Mouse (Mus musculus) liver, embryonic 11.5 days (tissue): Measurements from ENCODE around the gene Olfr458. TPM values are rescaled to one million over a fixed set of nuclear protein-coding genes. Genes with fewer than 3 reads are reported as not detected.

Experiments
- ATAC-seq: fragments of 200-750 bp; cut with Nextera tagmentation; replicated peaks from 2 replicates; pipeline ENCODE4 v1.8.0; 2017; ENCODE audit warnings: moderate number of reproducible peaks, mild to moderate bottlenecking, moderate TSS enrichment, moderate library complexity; ENCODE audit not compliant: low FRiP score
- DNase-seq: peaks from one replicate; pipeline ENCODE4 v3.0.0-alpha.2; 2017; ENCODE audit warnings: low spot score
- H3K27ac ChIP-seq: fragments of 300-500 bp; sonication (generic); 2 replicates; pipeline ENCODE4 v1.5.1; 2014; ENCODE audit warnings: mild to moderate bottlenecking, low read depth, low read length, control low read depth
- H3K27me3 ChIP-seq: fragments of 300-500 bp; sonication (generic); replicated peaks from 2 replicates; pipeline ENCODE4 v1.6.1; 2014; ENCODE audit warnings: low read length, mixed read lengths; ENCODE audit not compliant: control insufficient read depth, insufficient read depth
- H3K36me3 ChIP-seq: fragments of 300-500 bp; sonication (generic); 2 replicates; pipeline ENCODE4 v1.6.1; 2014; ENCODE audit warnings: mild to moderate bottlenecking, low read length, moderate library complexity, mixed read lengths; ENCODE audit not compliant: control insufficient read depth, insufficient read depth
- H3K4me1 ChIP-seq: fragments of 300-500 bp; sonication (generic); replicated peaks from 2 replicates; pipeline ENCODE4 v1.6.1; 2014; ENCODE audit warnings: low read length, mixed read lengths; ENCODE audit not compliant: control insufficient read depth, insufficient read depth
- H3K4me2 ChIP-seq: fragments of 300-500 bp; sonication (generic); 2 replicates; pipeline ENCODE4 v1.6.1; 2014; ENCODE audit warnings: mild to moderate bottlenecking, control low read depth, moderate library complexity
- H3K4me3 ChIP-seq: fragments of 300-500 bp; sonication (generic); 2 replicates; pipeline ENCODE4 v1.5.1; 2014; ENCODE audit warnings: low read depth, low read length, control low read depth
- H3K9ac ChIP-seq: fragments of 300-500 bp; sonication (generic); 2 replicates; pipeline ENCODE4 v1.6.1; 2014; ENCODE audit warnings: low read depth, low read length, control low read depth
- H3K9me3 ChIP-seq: fragments of 300-500 bp; sonication (generic); 2 replicates; pipeline ENCODE4 v1.6.1; 2016; ENCODE audit warnings: low read length, inconsistent platforms, mixed read lengths; ENCODE audit not compliant: control insufficient read depth
- WGBS: fragments of 180-500 bp; shearing (Covaris S2); extraction: QIAGEN DNeasy Blood & Tissue Kit; methylation state at CpG from one replicate; pipeline ENCODE4 v1.1.7; 2014; 5-methylcytosine and 5-hydroxymethylcytosine counted together
- polyA plus RNA-seq: library from polyadenylated mRNA; unstranded; fragments of >200 nt; fragmentation: Nextera tagmentation; extraction: Ambion mirVana; gene quantifications from 2 replicates; pipeline ENCODE4 v1.2.1, GENCODE M21; 2014

The Olfr458 gene
- polyA plus RNA-seq, 1 experiment from 2014 or later = not detected

DNA sequence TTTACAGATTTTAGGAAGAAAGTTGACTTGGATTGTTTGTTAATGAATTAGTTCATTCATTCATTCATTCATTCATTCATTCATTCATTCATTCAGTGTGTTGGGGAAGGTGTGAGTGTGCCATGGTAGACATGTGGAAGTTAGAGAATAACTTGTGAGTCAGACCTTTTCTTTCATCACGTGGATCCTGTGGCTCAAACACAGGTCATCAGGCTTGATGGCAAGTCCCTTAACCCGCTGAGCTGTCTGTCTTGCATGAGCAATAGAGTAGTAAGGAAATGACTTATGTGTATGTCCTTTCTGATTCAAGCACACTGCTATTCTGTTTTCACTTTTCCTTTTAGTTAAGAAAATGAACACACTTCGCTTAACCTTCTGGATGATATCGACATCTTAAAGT is 5.5 kb upstream of the Olfr458 start:
- Histone ChIP-seq H3K9ac (no peak overlapping the region), H3K4me3 (no peak overlapping the region), H3K27me3 (no peaks in the 10 kb centered on the region), H3K4me1 (no peaks in the 10 kb centered on the region), H3K27ac (no peak overlapping the region), H3K9me3 (no peaks in the 10 kb centered on the region), H3K4me2 (no peak overlapping the region), H3K36me3 (no peaks in the 10 kb centered on the region)
- DNase-seq (no peak), ATAC-seq (no peak)
- 77% methylated on average over 4 of the region's 4 CpGs for WGBS

DNA sequence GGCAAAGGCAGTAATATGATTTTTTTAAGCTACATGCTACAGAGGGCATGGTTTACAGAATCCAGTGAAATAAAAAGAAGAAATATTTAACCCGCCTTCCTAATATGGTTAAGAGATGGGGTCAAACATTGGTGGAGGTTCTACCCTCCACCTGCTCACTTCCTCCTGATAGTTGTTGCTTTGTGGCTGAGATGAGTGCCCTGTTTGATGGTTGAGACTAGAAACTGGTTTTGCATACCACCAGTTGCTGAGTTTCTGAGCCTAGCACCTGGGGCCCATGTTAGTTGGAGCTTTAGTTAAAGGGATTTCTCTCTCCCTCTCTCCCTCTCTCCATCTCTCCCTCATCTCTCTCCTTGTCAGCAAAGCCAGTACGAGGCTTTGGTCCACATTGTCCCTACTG is 17.6 kb downstream of the Olfr458 start:
- H3K9me3 ChIP-seq = no peaks in the 10 kb centered on the region
- H3K27me3 ChIP-seq = no peaks in the 10 kb centered on the region
- ATAC-seq (no peak), DNase-seq (no peak)
- H3K4me1 ChIP-seq = no peaks in the 10 kb centered on the region
- 80% methylated on average over 2 of the region's 2 CpGs for WGBS
- no peaks in the 10 kb centered on the region for H3K36me3 ChIP-seq
- no peak overlapping the region for H3K27ac ChIP-seq
- no peak overlapping the region for H3K4me3 ChIP-seq
- no peak overlapping the region for H3K9ac ChIP-seq
- H3K4me2 ChIP-seq = no peak overlapping the region

DNA sequence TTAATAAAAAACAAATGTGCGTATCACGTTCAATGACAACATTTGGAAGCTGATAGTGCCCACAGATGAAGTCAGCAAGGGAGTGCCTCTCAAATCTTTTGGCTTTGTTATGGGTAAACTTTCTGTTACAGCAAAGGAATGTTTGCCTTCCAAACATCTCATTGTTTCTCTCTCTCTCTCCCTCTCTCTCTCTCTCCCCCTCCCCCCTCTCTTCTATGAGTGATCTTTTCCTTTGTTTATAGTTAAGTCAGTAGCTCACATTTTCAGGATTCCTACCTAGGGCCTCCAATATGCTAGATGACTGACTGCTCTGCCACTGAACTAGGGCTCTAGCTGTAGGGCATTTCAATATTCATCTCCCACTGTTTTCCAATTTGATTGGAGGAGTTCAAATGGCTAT is 20.5 kb downstream of the Olfr458 start:
- H3K27ac ChIP-seq = no peak overlapping the region
- no peak overlapping the region for H3K4me2 ChIP-seq
- ATAC-seq (no peak), DNase-seq (no peak)
- no peaks in the 10 kb centered on the region for H3K9me3 ChIP-seq
- 63% methylated on average over 2 of the region's 2 CpGs for WGBS
- no peak overlapping the region for H3K4me3 ChIP-seq
- H3K9ac ChIP-seq = no peak overlapping the region
- no peaks in the 10 kb centered on the region for H3K36me3 ChIP-seq
- no peaks in the 10 kb centered on the region for H3K4me1 ChIP-seq
- H3K27me3 ChIP-seq = no peaks in the 10 kb centered on the region

GRCm38 (mm10) chr6:42441395-42441794 is 23.6 kb downstream of the Olfr458 start:
- Histone ChIP-seq H3K27ac (no peak overlapping the region), H3K4me1 (no peaks in the 10 kb centered on the region), H3K4me2 (no peak overlapping the region), H3K4me3 (no peak overlapping the region), H3K27me3 (no peaks in the 10 kb centered on the region), H3K9ac (no peak overlapping the region), H3K9me3 (no peaks in the 10 kb centered on the region), H3K36me3 (no peaks in the 10 kb centered on the region)
- no peak for ATAC-seq
- no peak for DNase-seq
- WGBS = 54% methylated on average over 2 of the region's 2 CpGs

DNA sequence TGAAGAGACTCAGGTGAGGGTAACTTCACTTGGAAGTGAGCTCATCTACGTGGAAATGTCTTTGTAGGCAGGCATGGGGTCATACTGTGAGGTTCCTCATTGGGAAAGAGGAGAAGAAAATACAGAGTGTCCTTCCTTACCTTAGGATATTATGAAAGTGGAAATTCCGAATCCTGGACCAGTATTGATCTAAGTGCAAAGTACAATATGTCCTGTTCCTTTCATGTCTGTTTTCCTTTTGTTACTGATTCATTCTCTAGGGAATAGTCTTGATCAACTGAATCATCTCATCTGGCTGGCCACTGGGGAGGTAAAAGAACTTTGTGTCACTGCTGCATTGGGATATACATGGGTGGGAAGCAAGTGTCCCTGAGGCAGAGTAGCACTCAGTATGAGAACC is 29.5 kb downstream of the Olfr458 start:
- Histone ChIP-seq H3K9ac (no peak overlapping the region), H3K4me1 (no peaks in the 10 kb centered on the region), H3K27ac (no peak overlapping the region), H3K4me2 (no peak overlapping the region), H3K27me3 (no peaks in the 10 kb centered on the region), H3K4me3 (no peak overlapping the region), H3K36me3 (no peaks in the 10 kb centered on the region), H3K9me3 (no peaks in the 10 kb centered on the region)
- DNase-seq = no peak
- no peak for ATAC-seq
- WGBS = 60% methylated on average over 2 of the region's 2 CpGs

GRCm38 (mm10) chr6:42434446-42434845 is 30.6 kb downstream of the Olfr458 start, which contains the start of gene Tas2r126:
Tas2r126 (plus strand) TSS chr6:42434535.
- WGBS = 58% methylated on average over 6 of the region's 6 CpGs
- no peak for DNase-seq
- Histone ChIP-seq H3K4me1 (no peaks in the 10 kb centered on the region), H3K36me3 (no peaks in the 10 kb centered on the region), H3K9ac (no peak within 1 kb of the TSS), H3K27ac (no peak within 1 kb of the TSS), H3K4me2 (no peak within 1 kb of the TSS), H3K27me3 (no peaks in the 10 kb centered on the region), H3K4me3 (no peak within 1 kb of the TSS), H3K9me3 (no peaks in the 10 kb centered on the region)
- ATAC-seq = no peak

DNA sequence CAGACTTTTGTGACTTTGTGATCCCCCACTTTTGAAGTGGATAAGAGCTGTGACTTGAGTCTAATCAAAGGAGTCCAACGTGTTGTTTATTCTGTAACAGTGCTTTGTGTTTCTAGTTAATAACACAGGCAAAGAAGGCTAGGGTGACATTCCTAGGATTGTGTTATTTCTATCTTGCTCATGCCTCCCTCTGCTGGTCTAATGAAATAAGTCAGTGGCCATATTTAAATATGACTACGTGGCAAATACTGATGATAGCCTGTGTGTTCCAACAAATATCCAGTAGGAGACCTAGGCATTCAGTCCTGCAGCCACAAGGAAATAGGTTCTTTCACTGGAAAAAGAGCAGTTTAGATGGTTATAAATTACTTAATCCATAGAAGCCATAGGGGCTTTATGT is 31.4 kb downstream of the Olfr458 start:
- H3K4me3 ChIP-seq = no peak overlapping the region
- no peaks in the 10 kb centered on the region for H3K27me3 ChIP-seq
- 59% methylated on average over 2 of the region's 2 CpGs for WGBS
- H3K4me1 ChIP-seq = no peaks in the 10 kb centered on the region
- ATAC-seq = no peak
- H3K27ac ChIP-seq = no peak overlapping the region
- no peaks in the 10 kb centered on the region for H3K36me3 ChIP-seq
- no peak overlapping the region for H3K9ac ChIP-seq
- H3K4me2 ChIP-seq = no peak overlapping the region
- no peaks in the 10 kb centered on the region for H3K9me3 ChIP-seq
- DNase-seq = no peak

DNA sequence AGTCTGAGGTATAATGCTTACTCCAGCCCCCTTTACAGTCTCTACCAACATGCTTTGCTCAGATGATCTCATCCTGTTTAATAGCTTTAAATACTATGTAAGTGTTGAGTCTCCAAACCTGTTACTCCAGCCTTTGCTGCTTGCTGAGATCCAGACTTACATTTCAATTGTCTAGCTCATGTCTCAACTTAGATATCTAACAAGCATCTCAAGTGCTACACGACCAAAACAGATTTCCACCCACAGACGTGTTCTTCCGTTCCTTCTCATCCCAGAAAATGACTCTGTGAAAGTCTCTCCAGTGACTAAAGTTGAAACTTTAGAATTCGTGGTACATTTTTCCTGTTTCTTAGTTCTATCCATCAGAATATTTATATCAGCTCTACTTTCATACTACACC is 38.7 kb downstream of the Olfr458 start:
- Histone ChIP-seq H3K27me3 (no peaks in the 10 kb centered on the region), H3K4me3 (no peak overlapping the region), H3K9ac (no peak overlapping the region), H3K27ac (no peak overlapping the region), H3K4me1 (no peaks in the 10 kb centered on the region), H3K36me3 (no peaks in the 10 kb centered on the region), H3K9me3 (no peaks in the 10 kb centered on the region), H3K4me2 (no peak overlapping the region)
- ATAC-seq (no peak), DNase-seq (no peak)
- 81% methylated on average over 4 of the region's 4 CpGs for WGBS

DNA sequence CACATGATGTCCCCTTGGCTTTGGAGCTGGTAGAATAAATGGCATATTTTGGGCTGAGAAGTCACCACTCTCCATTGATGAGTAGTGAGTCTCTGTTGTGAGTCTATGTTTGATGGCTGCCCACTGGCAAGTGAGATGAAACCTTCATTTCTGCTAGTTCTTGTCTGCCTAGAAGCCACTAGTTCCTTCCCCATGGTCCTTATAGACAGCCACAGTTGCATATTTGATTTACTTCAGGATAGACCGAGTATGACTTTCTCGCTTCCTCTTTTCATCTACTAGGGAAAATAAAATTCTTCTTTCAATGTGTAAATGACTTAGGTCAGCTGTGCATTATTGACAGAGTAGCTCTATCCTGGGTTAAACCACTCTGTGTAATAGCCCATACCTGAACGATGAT is 40.5 kb downstream of the Olfr458 start:
- no peaks in the 10 kb centered on the region for H3K27me3 ChIP-seq
- no peak for DNase-seq
- H3K4me2 ChIP-seq = no peak overlapping the region
- ATAC-seq = no peak
- H3K4me1 ChIP-seq = no peaks in the 10 kb centered on the region
- H3K36me3 ChIP-seq = no peaks in the 10 kb centered on the region
- H3K27ac ChIP-seq = no peak overlapping the region
- 85% methylated on average over 3 of the region's 3 CpGs for WGBS
- no peak overlapping the region for H3K4me3 ChIP-seq
- H3K9me3 ChIP-seq = no peaks in the 10 kb centered on the region
- no peak overlapping the region for H3K9ac ChIP-seq
